Mouse (Mus musculus) heart, postnatal 0 days (tissue): ENCODE results near the gene Kif24. TPM values are rescaled to one million over a fixed set of nuclear protein-coding genes. Genes with fewer than 3 reads are reported as not detected.

Experiments
- ATAC-seq: fragments of 200-750 bp; cut with Nextera tagmentation; 2 replicates; pipeline ENCODE4 v1.8.0; 2017; ENCODE audit warnings: low read depth, moderate number of reproducible peaks, moderate library complexity; ENCODE audit not compliant: insufficient read depth
- DNase-seq: peaks from one replicate; pipeline ENCODE4 v3.0.0-alpha.2; 2016; ENCODE audit warnings: low spot score
- H3K27ac ChIP-seq: fragments of 300-500 bp; sonication (generic); 2 replicates; pipeline ENCODE4 v1.5.1; 2014; ENCODE audit warnings: low read depth, mild to moderate bottlenecking
- H3K27me3 ChIP-seq: fragments of 300-500 bp; sonication (generic); 2 replicates; pipeline ENCODE4 v1.6.1; 2014; ENCODE audit warnings: low read length, mixed read lengths; ENCODE audit not compliant: control insufficient read depth, insufficient read depth
- H3K36me3 ChIP-seq: fragments of 300-500 bp; sonication (generic); replicated peaks from 2 replicates; pipeline ENCODE4 v1.6.1; 2014; ENCODE audit warnings: low read length, mixed read lengths; ENCODE audit not compliant: control insufficient read depth, insufficient read depth
- H3K4me1 ChIP-seq: fragments of 300-500 bp; sonication (generic); 2 replicates; pipeline ENCODE4 v1.6.1; 2014; ENCODE audit warnings: antibody characterized with exemption; ENCODE audit not compliant: control insufficient read depth, insufficient read depth
- H3K4me2 ChIP-seq: fragments of 300-500 bp; sonication (generic); 2 replicates; pipeline ENCODE4 v1.6.1; 2014; ENCODE audit warnings: low read depth, mild to moderate bottlenecking, low read length, moderate library complexity
- H3K4me3 ChIP-seq: fragments of 300-500 bp; sonication (generic); 2 replicates; pipeline ENCODE4 v1.5.1; 2014; ENCODE audit warnings: low read depth, low read length
- H3K9ac ChIP-seq: fragments of 300-500 bp; sonication (generic); replicated peaks from 2 replicates; pipeline ENCODE4 v1.6.1; 2014; ENCODE audit warnings: low read depth, low read length, mixed read lengths
- H3K9me3 ChIP-seq: fragments of 300-500 bp; sonication (generic); replicated peaks from 2 replicates; pipeline ENCODE4 v1.6.1; 2016; ENCODE audit warnings: low read length; ENCODE audit not compliant: control insufficient read depth
- CTCF ChIP-seq: IDR thresholded peaks from 2 replicates; pipeline ENCODE4 v1.5.1; 2016; ENCODE audit warnings: antibody characterized with exemption, control low read depth, low read depth
- EP300 ChIP-seq: IDR thresholded peaks from 2 replicates; pipeline ENCODE4 v1.6.1; 2016; ENCODE audit warnings: antibody characterized with exemption, low read depth
- WGBS: fragments of 180-500 bp; shearing (Covaris S2); extraction: QIAGEN DNeasy Blood & Tissue Kit; methylation state at CpG from one replicate; pipeline ENCODE4 v1.1.7; 2014; 5-methylcytosine and 5-hydroxymethylcytosine counted together
- polyA plus RNA-seq: library from polyadenylated mRNA; unstranded; fragments of >200 nt; fragmentation: Nextera tagmentation; extraction: Ambion mirVana; gene quantifications from 2 replicates; pipeline ENCODE4 v1.2.1, GENCODE M21; 2015
- total RNA-seq: library from RNA; depleted of rRNA; stranded (reverse); fragments of >200 nt; gene quantifications from 2 replicates; pipeline ENCODE4 v1.2.3, GENCODE M21; 2014; ENCODE audit warnings: low replicate concordance; rRNA removed

Kif24 gene
- total RNA-seq = 2.9 and 3.4 TPM in 2 replicates
- 1.1 and 1.4 TPM in 2 replicates for polyA plus RNA-seq

DNA sequence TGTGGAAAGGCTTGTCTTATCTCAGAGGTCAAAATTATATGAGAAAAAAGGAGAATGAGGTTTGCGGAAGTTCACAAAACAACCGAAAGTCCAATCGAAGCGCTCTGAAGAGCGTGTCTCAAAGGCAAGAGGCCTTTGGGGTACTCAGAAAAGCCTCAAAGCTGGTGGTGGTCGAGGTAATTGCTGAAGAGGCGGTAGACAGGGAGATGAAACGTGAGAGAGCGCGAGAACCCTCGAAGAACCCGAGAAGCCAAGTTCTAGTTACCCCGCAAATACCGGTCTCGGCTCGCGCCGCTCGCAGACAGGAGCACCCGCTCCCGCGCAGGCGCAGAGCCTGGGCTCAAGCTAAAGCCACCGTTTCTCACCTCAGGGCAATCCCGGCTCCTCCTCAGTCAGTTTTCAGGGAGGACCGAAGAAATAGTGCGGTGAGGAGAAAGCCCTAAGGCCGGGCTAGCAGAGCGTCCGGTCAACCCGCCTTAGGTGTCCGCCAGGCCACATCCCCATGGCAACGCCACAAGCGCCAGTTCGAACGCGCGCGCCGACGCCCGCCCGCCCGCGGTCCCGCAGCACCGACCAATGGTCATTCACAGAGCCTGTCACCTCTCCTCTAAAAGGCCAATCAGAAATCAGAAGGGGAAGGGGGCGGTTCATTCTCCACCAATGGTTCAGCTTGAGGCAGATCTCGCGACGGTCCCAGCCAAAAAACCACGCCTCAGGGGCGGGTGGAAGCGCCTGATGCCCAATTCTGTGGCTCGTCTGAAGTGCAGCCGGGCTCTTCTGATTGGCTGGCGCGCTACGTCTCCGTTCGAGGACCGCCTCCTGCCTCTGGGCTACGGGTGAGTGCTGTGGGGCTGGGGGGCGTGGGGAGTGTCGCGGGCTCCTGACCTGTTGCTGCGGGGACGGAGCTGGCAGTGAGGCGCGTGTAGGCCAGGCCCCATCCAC, at the start of gene Kif24, which contains the start of gene Nudt2:
Gene Kif24 (minus strand): TSS at position 543 of the 942 bp plus-strand sequence.
Gene Nudt2 (plus strand): TSS at position 807 of the 942 bp plus-strand sequence.
- peak; percentile 99 for DNase-seq
- H3K4me2 ChIP-seq = peak within 1 kb of the TSS; percentile 74
- ATAC-seq = peak; percentile 99
- peak within 1 kb of the TSS; percentile 61 for H3K4me3 ChIP-seq
- peak; percentile 94 for TF ChIP-seq EP300
- no peak for TF ChIP-seq CTCF
- no peaks in the 10 kb centered on the region for H3K36me3 ChIP-seq
- no peaks in the 10 kb centered on the region for H3K9me3 ChIP-seq
- H3K27me3 ChIP-seq = no peaks in the 10 kb centered on the region
- H3K9ac ChIP-seq = peak within 1 kb of the TSS; percentile 64
- H3K4me1 ChIP-seq = peaks cover 5% of the 10 kb centered on the region
- H3K27ac ChIP-seq = peak within 1 kb of the TSS; percentile 41; the same call in 1 of the 2 replicates
- WGBS = under 1% methylated on average over 70 of the region's 70 CpGs

- no peaks in the 10 kb centered on the region for H3K36me3 ChIP-seq
- H3K4me1 ChIP-seq = no peaks in the 10 kb centered on the region
- DNase-seq (no peak), ATAC-seq (no peak)
- no peak overlapping the region for H3K27ac ChIP-seq
- WGBS = 20% methylated on average over 8 of the region's 8 CpGs
- no peak overlapping the region for H3K4me2 ChIP-seq
- no peak for TF ChIP-seq EP300
- TF ChIP-seq CTCF = no peak
- H3K9me3 ChIP-seq = no peaks in the 10 kb centered on the region
- H3K9ac ChIP-seq = no peak overlapping the region
- no peak overlapping the region for H3K4me3 ChIP-seq
- peaks cover 21% of the 10 kb centered on the region; the same call in 1 of the 2 replicates for H3K27me3 ChIP-seq
Measured at GRCm38 (mm10) chr4:41513714-41514113, 49.0 kb upstream of the Kif24 start.

- WGBS = 36% methylated on average over 4 of the region's 4 CpGs
- no peak for ATAC-seq
Measured at GRCm38 (mm10) chr4:41513309-41513708, 48.6 kb upstream of the Kif24 start.

DNA sequence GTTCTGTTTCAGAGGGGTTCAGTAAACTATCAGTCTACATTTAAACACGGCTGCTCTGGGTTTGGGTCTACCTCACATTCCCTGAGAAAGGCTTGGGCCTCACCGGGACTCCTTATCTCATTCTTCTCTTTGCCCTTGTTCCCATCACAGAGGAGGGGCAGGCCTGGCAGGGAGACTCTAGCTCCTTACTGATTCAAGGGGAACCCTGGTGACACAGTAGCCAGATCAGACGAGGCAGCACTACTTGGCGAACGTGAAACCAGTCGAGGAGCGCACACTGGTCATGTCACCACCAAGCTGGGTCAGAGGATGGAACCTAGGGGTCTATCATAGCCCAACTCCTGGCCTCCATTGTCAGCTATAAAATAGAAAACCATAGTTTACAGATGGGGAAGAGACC, 43.3 kb upstream of the Kif24 start:
- Histone ChIP-seq H3K4me2 (no peak overlapping the region), H3K9ac (no peak overlapping the region), H3K4me3 (no peak overlapping the region), H3K4me1 (peaks cover 14% of the 10 kb centered on the region), H3K27me3 (peaks cover 33% of the 10 kb centered on the region), H3K27ac (no peak overlapping the region), H3K9me3 (no peaks in the 10 kb centered on the region), H3K36me3 (no peaks in the 10 kb centered on the region)
- WGBS = 47% methylated on average over 7 of the region's 7 CpGs
- DNase-seq (no peak), ATAC-seq (no peak)
- no peak for TF ChIP-seq EP300
- TF ChIP-seq CTCF = no peak

More at GRCm38 (mm10) chr4:41513309-41513708, 48.6 kb upstream of the Kif24 start:
- H3K4me3 ChIP-seq = no peak overlapping the region
- no peaks in the 10 kb centered on the region for H3K36me3 ChIP-seq
- no peak overlapping the region for H3K4me2 ChIP-seq
- H3K4me1 ChIP-seq = no peaks in the 10 kb centered on the region
- H3K27me3 ChIP-seq = peaks cover 25% of the 10 kb centered on the region
- no peak for DNase-seq
- H3K27ac ChIP-seq = no peak overlapping the region
- no peak for TF ChIP-seq CTCF
- TF ChIP-seq EP300 = no peak
- H3K9me3 ChIP-seq = no peaks in the 10 kb centered on the region
- H3K9ac ChIP-seq = no peak overlapping the region

DNA sequence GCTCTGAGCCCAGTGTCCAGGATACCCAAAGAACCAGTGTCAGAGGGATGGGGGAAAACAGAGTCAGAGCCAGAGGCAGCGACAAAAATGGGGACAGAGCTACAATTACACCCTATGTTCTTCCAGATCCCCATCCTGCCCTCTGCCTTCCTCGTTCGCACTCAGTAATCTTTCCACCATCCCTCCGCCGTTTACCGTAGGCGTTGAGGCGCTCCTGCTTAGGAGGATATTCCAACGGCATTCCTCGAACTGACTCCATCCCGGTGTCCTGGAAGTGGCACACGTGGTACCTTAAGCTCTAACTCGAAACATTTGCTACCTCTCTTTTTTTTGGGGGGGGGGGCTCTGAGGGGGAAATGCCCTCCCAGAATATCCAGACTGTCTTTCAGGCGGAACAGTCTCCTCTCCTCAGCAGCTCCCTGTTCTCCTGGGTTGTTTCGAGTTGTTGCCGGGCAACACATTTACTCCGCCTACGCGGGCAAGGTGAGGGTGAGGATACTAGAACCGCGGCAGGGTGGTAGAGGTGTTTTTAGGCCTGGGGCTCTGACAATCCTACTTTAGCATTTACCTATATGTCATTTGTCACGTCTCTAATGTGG, 42.7 kb upstream of the Kif24 start:
- Histone ChIP-seq H3K9me3 (no peaks in the 10 kb centered on the region), H3K9ac (peak overlapping the region; percentile 46), H3K27ac (no peak overlapping the region), H3K4me1 (peaks cover 17% of the 10 kb centered on the region), H3K36me3 (no peaks in the 10 kb centered on the region), H3K4me2 (peak overlapping the region; percentile 75), H3K4me3 (peak overlapping the region; percentile 46), H3K27me3 (peaks cover 33% of the 10 kb centered on the region)
- DNase-seq (no peak), ATAC-seq (no peak)
- no peak for TF ChIP-seq CTCF
- no peak for TF ChIP-seq EP300
- 8% methylated on average over 22 of the region's 22 CpGs for WGBS
